Mouse (Mus musculus) lung, adult 18-20 months (tissue): Measurements from ENCODE around the gene Pald1.

Experiments used
- DNase-seq, 2 experiments: peaks; one replicate each; pipeline ENCODE4 v3.0.0; 2022; ENCODE audit warnings: mixed read lengths in 2 of 2

Pald1 gene

GRCm38 (mm10) chr10:61325782-61326328 is 57.5 kb downstream of the Pald1 start:
- DNase-seq, result no peak

DNA sequence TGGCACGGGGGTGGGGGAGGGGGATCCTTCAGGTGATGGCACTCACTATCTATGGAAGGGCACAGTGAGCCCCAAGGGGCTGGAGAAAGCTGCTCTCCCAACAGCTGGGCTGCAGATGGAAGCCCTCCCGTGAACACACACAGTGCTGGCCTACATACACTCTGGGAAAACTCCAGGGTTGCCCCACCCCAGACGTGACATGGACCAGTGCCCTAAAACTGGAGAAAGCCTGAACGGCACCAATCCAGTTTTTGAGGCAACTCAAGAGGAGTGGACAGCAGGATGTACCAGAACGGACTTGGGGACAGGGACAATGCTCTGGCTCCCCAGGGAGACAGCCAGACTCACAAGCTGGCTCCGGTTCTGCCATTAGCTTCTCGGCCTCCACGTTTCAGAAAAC is 58.6 kb downstream of the Pald1 start:
- peak in 1 of 2 experiments; percentile 46 for DNase-seq

DNA sequence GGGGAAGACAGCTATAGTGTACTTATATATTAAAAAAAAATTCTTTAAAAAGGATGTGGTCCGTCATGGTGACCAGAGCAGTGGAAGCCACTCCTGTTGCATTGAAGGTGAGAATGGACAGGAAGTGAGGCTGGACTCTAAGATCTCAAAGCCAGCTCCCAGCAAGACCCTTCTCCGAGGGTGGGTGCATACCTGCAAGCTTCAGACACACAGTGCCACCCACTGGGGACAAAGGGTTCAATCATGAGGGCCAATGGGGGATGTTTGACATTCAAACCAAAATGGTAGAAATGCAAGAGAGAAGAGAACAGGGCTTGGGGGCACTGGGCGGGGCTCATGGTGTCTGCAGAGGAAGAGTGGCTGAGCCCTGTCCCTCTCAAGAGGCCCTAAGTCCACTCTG is 64.8 kb downstream of the Pald1 start:
- DNase-seq, result no peak

GRCm38 (mm10) chr10:61315324-61315880 is 67.9 kb downstream of the Pald1 start:
- DNase-seq, result no peak

DNA sequence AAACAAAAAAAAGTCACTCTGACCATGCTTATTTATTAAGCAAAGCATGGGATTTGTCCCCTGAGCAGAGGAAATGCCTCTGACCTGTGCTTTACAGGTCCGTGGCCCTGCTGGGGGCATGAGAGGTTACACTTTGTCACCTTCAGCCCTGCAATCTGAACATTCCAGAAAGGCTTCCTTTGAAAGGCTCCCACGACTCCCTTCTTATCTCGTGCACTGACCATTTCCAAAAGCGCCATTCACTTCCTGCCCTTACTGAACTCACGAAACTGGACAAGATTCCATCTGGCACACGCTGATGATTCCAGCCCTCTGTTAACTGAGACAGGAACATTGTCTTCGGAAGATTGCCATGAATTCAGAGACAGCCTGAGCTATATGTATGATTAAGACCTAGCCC is 69.6 kb downstream of the Pald1 start:
- DNase-seq, result no peak

GRCm38 (mm10) chr10:61312754-61313153 is 70.6 kb downstream of the Pald1 start:
- DNase-seq, result peak in 1 of 2 experiments; percentile 34

- no peak for DNase-seq
Measured at GRCm38 (mm10) chr10:61312159-61312558, 71.2 kb downstream of the Pald1 start.

- DNase-seq, result no peak
Measured at GRCm38 (mm10) chr10:61308706-61309320, 74.5 kb downstream of the Pald1 start.

GRCm38 (mm10) chr10:61305928-61306590 is 77.3 kb downstream of the Pald1 start:
- no peak for DNase-seq

- peak in 1 of 2 experiments; percentile 59 for DNase-seq
Measured at GRCm38 (mm10) chr10:61304046-61304445, 79.3 kb downstream of the Pald1 start.

- DNase-seq, result no peak
Measured at GRCm38 (mm10) chr10:61300996-61301395, 82.3 kb downstream of the Pald1 start.

- no peak for DNase-seq
Measured at GRCm38 (mm10) chr10:61297477-61297876, 85.9 kb downstream of the Pald1 start, which contains the start of gene Prf1. TSS of gene Prf1 (plus strand) at chr10:61297833.

GRCm38 (mm10) chr10:61296713-61297445 is 86.5 kb downstream of the Pald1 start:
- DNase-seq, result no peak

GRCm38 (mm10) chr10:61294242-61294641 is 89.1 kb downstream of the Pald1 start:
- DNase-seq, result no peak

GRCm38 (mm10) chr10:61290479-61290878 is 92.9 kb downstream of the Pald1 start:
- no peak for DNase-seq

DNA sequence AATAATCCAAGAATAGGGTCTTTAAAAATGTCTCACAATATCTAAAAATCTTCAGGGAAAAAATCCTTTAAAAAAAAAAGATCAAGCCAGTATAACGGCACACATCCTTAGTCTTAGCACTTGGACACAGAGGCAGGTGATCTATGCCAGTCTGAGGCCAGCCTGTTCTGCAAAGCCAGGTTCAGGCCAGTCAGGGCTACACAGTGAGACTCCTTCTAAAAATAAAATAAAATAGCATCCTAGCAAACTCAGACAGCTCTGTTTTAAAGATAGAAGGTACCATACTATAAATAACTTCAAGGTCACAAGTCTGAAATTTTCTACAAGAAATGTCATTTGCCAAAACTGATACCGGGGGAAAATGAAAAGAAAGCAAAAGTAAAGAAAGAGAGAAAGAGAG is 93.3 kb downstream of the Pald1 start:
- no peak for DNase-seq

DNA sequence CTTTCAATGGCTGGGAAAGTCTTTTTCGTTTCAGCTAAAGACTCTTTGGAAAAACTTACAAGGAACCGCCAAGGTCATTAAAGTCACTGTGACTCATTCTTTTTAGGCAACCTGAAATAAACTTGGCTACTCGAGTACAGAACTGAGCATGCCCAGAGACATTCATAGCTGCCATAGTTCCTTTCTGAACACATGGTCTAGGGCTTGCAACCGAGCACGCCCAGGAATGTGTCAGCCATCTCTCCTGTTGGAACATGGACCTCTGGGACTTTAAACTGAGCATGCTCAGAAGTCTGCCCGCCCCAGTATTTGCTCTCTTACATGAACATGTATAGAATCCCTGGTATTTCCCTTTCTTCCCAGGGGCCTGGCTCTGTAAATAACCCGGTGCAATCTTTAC is 97.1 kb downstream of the Pald1 start:
- DNase-seq, result peak in 1 of 2 experiments; percentile 27

GRCm38 (mm10) chr10:61285271-61285670 is 98.1 kb downstream of the Pald1 start:
- DNase-seq, result peak; percentile 39 to 41

- no peak for DNase-seq
Measured at GRCm38 (mm10) chr10:61284309-61284708, 99.0 kb downstream of the Pald1 start.

- DNase-seq, result no peak
Measured at GRCm38 (mm10) chr10:61281115-61281514, 102.2 kb downstream of the Pald1 start.

DNA sequence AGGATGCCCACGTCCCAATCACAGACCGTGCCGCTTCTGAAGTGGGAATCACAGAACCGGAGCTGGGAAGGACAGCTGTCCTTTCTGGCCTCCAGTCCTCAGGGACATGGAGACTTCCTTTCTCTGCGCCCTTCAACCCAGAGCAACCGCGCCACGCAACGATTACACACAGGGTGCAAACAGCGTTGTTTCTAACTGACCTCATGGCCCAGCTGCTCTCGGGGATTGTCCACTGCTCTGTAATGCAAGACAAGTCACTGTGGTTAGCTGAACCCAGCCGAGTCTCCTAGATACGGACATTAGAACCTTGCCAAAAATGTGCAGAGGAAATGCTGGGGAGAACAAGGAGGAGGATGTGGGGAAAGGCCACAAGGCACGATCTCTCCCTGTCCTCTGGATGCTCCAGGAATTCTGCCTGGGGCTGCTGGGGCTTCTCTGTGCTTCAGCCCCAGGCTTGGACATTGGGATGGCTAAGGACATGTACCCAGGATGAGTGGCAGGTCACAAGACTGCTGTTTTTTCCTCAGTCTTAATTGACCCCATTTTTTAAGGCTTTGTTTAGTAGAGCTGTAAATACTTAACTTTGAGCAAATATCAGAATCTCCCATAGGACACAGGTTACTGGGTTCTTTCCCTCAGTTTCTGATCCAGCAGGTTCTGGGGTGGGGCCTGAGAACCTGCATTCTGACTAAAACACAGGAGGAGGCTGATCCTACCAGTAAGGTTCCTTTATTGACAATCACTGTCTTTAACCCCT is 105.2 kb downstream of the Pald1 start:
- DNase-seq, result peak; percentile 57 to 66

DNA sequence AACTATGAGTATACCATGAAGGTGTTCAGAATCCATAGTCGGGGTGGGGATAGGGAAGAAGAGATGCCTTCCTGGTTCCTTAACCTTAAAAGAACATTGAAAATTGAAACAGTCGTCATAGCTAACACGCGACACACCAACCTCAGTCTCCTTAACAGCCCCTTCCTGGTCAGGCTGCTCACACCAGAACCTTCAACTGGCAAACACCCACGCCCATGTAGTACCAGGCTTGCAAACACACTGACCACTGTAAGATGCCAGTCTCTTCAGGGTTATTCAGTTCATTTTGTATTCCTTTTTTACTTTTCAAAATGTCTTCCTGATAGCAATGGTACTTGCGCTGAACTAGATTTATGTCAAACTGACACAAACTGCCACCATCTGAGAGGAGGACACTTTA is 106.3 kb downstream of the Pald1 start:
- no peak for DNase-seq
